Mouse (Mus musculus) thymus, postnatal 25 days (tissue): ENCODE measurements around the gene Zkscan3.
"Not testable (repeated sequence)": the region's sequence is repeated elsewhere in the genome, so short reads cannot be mapped to it uniquely, and the experiment has no call there.

Experiments used
- DNase-seq: peaks from one replicate; pipeline ENCODE4 v3.0.0; 2022

Zkscan3 gene

DNA sequence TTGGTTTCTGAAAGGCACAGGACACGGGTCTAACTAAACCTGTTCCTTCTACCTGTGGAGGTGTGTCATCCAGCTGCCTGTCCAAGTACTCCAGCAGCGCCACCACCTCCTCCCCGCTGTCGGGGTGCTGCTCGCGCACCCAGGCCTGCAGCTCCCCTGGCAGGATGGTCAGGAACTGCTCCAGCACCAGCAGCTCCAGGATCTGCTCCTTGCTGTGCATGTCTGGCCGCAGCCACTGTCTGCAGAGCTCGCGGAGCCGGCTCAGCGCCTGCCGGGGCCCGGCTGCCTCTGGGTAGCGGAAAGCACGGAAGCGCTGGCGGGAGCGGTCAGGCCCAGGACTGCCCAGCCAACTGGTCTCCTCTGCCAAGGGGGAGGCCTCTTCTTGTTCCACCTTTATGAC, 6.5 kb downstream of the Zkscan3 start:
- not testable (repeated sequence) for DNase-seq

- no peak for DNase-seq
Observed at GRCm38 (mm10) chr13:21395623-21396022, 6.9 kb downstream of the Zkscan3 start.

- no peak for DNase-seq
Observed at GRCm38 (mm10) chr13:21395211-21395610, 7.3 kb downstream of the Zkscan3 start.

- no peak for DNase-seq
Observed at GRCm38 (mm10) chr13:21377773-21378172, 24.8 kb downstream of the Zkscan3 start.

DNA sequence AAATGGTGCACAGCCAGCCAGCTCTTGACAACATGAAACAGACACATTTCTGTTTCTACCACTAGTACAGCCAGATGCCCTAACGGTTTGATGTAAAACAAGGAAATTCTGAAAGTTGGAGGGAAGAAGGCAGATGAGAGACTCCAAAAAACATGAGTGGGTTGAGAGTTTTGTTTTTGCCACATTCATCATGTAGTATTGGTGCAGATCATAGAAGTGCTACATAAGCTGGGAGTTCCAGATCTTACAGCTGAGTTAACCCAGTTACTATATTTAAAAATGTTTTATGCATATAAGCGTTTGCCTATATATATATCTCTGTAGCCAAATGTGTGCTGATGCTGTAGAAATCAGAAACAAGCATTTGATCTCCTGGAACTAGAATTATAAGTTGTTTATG, 29.9 kb downstream of the Zkscan3 start:
- no peak for DNase-seq

GRCm38 (mm10) chr13:21366635-21367034, 35.9 kb downstream of the Zkscan3 start:
- peak; percentile 23 for DNase-seq

- DNase-seq, result no peak
Observed at GRCm38 (mm10) chr13:21363719-21364118, 38.8 kb downstream of the Zkscan3 start.

GRCm38 (mm10) chr13:21362621-21363248, 39.8 kb downstream of the Zkscan3 start, which contains the start of gene Zscan12:
TSS of gene Zscan12 (plus strand) at chr13:21362820.
- DNase-seq, result peak; percentile 84

GRCm38 (mm10) chr13:21350593-21350992, 52.0 kb downstream of the Zkscan3 start:
- no peak for DNase-seq

DNA sequence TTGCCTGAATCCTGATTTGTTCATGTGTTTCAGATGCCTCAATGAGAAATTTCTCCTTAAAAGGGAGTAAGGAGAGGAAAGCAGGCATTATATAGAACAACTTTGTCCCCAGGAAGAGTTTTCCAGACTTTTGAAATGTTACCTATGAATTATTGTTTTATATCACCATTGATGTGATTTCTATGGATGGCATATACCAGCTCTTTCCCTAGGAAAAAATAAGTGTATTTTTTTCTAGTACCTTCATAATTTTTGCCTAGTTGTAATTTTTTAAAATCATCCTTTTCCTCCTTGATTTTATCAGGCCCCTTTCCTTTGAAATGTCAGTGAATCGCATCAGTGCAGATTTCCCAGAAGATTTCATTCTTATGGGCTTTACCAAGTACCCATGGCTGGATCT, 55.9 kb downstream of the Zkscan3 start, which contains the start of gene Olfr1367:
Gene Olfr1367, plus strand, starts transcription at position 301 of the 400 bp plus-strand sequence.
- DNase-seq, result no peak
